Mouse (Mus musculus): ENCODE data around the gene Lgi4. TPM values are rescaled to one million over a fixed set of nuclear protein-coding genes. Genes with fewer than 3 reads are reported as not detected.

The Lgi4 gene
- polyA plus RNA-seq, 1 experiment from 2014 or later, result 0.20 TPM

GRCm38 (mm10) chr7:31089721-31090120, 30.6 kb downstream of the Lgi4 start:
- WGBS, result 70% methylated on average over 2 of the region's 2 CpGs
- no peak overlapping the region for H3K4me3 ChIP-seq (ENCODE audit: low read depth, low read length)
- no peaks in the 10 kb centered on the region for H3K36me3 ChIP-seq (ENCODE audit: insufficient read depth, low read length)
- no peak overlapping the region for H3K27ac ChIP-seq (ENCODE audit: low read length)
- no peak overlapping the region for H3K9ac ChIP-seq (replicated peaks; ENCODE audit: low read depth)
- no peak for ATAC-seq
- H3K9me3 ChIP-seq (ENCODE audit: low read length), result no peaks in the 10 kb centered on the region
- DNase-seq (ENCODE audit: low spot score), result no peak
- H3K4me1 ChIP-seq (ENCODE audit: insufficient read depth, low read depth, low read length), result peaks cover 4% of the 10 kb centered on the region; the same call in 1 of the 2 replicates
- no peak for TF ChIP-seq EP300 (IDR thresholded peaks at IDR 0.05)
- no peak for TF ChIP-seq CTCF (IDR thresholded peaks at IDR 0.05)
- no peaks in the 10 kb centered on the region for H3K27me3 ChIP-seq (replicated peaks; ENCODE audit: insufficient read depth, low read length)
- no peak overlapping the region for H3K4me2 ChIP-seq (replicated peaks; ENCODE audit: low read depth, low read length)

- WGBS, result 28% methylated on average over 12 of the region's 12 CpGs
- no peak overlapping the region for H3K4me2 ChIP-seq (replicated peaks; ENCODE audit: low read depth, low read length)
- ATAC-seq, result peak; percentile 48
- H3K4me1 ChIP-seq (ENCODE audit: insufficient read depth, low read depth, low read length), result no peaks in the 10 kb centered on the region
- no peaks in the 10 kb centered on the region for H3K36me3 ChIP-seq (ENCODE audit: insufficient read depth, low read length)
- TF ChIP-seq CTCF (IDR thresholded peaks at IDR 0.05) (peak; percentile 44), EP300 (IDR thresholded peaks at IDR 0.05) (no peak)
- H3K27ac ChIP-seq (ENCODE audit: low read length), result no peak overlapping the region
- no peaks in the 10 kb centered on the region for H3K27me3 ChIP-seq (replicated peaks; ENCODE audit: insufficient read depth, low read length)
- H3K9me3 ChIP-seq (ENCODE audit: low read length), result no peaks in the 10 kb centered on the region
- H3K4me3 ChIP-seq (ENCODE audit: low read depth, low read length), result no peak overlapping the region
- peak; percentile 55 for DNase-seq (ENCODE audit: low spot score)
- no peak overlapping the region for H3K9ac ChIP-seq (replicated peaks; ENCODE audit: low read depth)
Observed at GRCm38 (mm10) chr7:31094774-31095501, 35.8 kb downstream of the Lgi4 start.

GRCm38 (mm10) chr7:31096892-31097564, 37.9 kb downstream of the Lgi4 start:
- no peak overlapping the region for H3K4me3 ChIP-seq (ENCODE audit: low read depth, low read length)
- DNase-seq (ENCODE audit: low spot score) (no peak), ATAC-seq (no peak)
- H3K9me3 ChIP-seq (ENCODE audit: low read length), result no peaks in the 10 kb centered on the region
- no peaks in the 10 kb centered on the region for H3K4me1 ChIP-seq (ENCODE audit: insufficient read depth, low read depth, low read length)
- no peak overlapping the region for H3K4me2 ChIP-seq (replicated peaks; ENCODE audit: low read depth, low read length)
- no peaks in the 10 kb centered on the region for H3K36me3 ChIP-seq (ENCODE audit: insufficient read depth, low read length)
- no peak overlapping the region for H3K9ac ChIP-seq (replicated peaks; ENCODE audit: low read depth)
- WGBS, result 73% methylated on average over 9 of the region's 9 CpGs
- TF ChIP-seq EP300 (IDR thresholded peaks at IDR 0.05), result no peak
- no peak overlapping the region for H3K27ac ChIP-seq (ENCODE audit: low read length)
- no peaks in the 10 kb centered on the region for H3K27me3 ChIP-seq (replicated peaks; ENCODE audit: insufficient read depth, low read length)

GRCm38 (mm10) chr7:31097583-31098248, 38.6 kb downstream of the Lgi4 start:
- H3K9me3 ChIP-seq (ENCODE audit: low read length), result no peaks in the 10 kb centered on the region
- TF ChIP-seq CTCF (IDR thresholded peaks at IDR 0.05), result peak; percentile 98
- no peak for TF ChIP-seq EP300 (IDR thresholded peaks at IDR 0.05)
- WGBS, result 48% methylated on average over 20 of the region's 20 CpGs
- H3K9ac ChIP-seq (replicated peaks; ENCODE audit: low read depth), result no peak overlapping the region
- H3K36me3 ChIP-seq (ENCODE audit: insufficient read depth, low read length), result no peaks in the 10 kb centered on the region
- no peaks in the 10 kb centered on the region for H3K27me3 ChIP-seq (replicated peaks; ENCODE audit: insufficient read depth, low read length)
- ATAC-seq, result peak; percentile 95
- H3K27ac ChIP-seq (ENCODE audit: low read length), result no peak overlapping the region
- no peaks in the 10 kb centered on the region for H3K4me1 ChIP-seq (ENCODE audit: insufficient read depth, low read depth, low read length)
- DNase-seq (ENCODE audit: low spot score), result peak; percentile 95
- H3K4me3 ChIP-seq (ENCODE audit: low read depth, low read length), result no peak overlapping the region
- peak overlapping the region; percentile 39 for H3K4me2 ChIP-seq (replicated peaks; ENCODE audit: low read depth, low read length)

GRCm38 (mm10) chr7:31098697-31099611, 39.8 kb downstream of the Lgi4 start:
- ATAC-seq (no peak), DNase-seq (ENCODE audit: low spot score) (no peak)
- H3K9ac ChIP-seq (replicated peaks; ENCODE audit: low read depth), result no peak overlapping the region
- no peak overlapping the region for H3K4me3 ChIP-seq (ENCODE audit: low read depth, low read length)
- no peaks in the 10 kb centered on the region for H3K27me3 ChIP-seq (replicated peaks; ENCODE audit: insufficient read depth, low read length)
- H3K27ac ChIP-seq (ENCODE audit: low read length), result no peak overlapping the region
- 79% methylated on average over 22 of the region's 22 CpGs for WGBS
- H3K4me2 ChIP-seq (replicated peaks; ENCODE audit: low read depth, low read length), result no peak overlapping the region
- H3K9me3 ChIP-seq (ENCODE audit: low read length), result no peaks in the 10 kb centered on the region
- no peaks in the 10 kb centered on the region for H3K4me1 ChIP-seq (ENCODE audit: insufficient read depth, low read depth, low read length)
- H3K36me3 ChIP-seq (ENCODE audit: insufficient read depth, low read length), result no peaks in the 10 kb centered on the region
- no peak for TF ChIP-seq EP300 (IDR thresholded peaks at IDR 0.05)
- TF ChIP-seq CTCF (IDR thresholded peaks at IDR 0.05), result peak; percentile 46
